Mouse (Mus musculus): Measurements from ENCODE around the gene Tsc22d1.

The Tsc22d1 gene

GRCm38 (mm10) chr14:76448987-76449386 is 34.2 kb downstream of the Tsc22d1 start:
- DNase-seq (ENCODE audit: low spot score): no peak

GRCm38 (mm10) chr14:76451011-76451410 is 36.2 kb downstream of the Tsc22d1 start:
- no peak for DNase-seq (ENCODE audit: low spot score)

- no peak for DNase-seq (ENCODE audit: low spot score)
Measured at GRCm38 (mm10) chr14:76452751-76453360, 38.1 kb downstream of the Tsc22d1 start.

- no peak for DNase-seq (ENCODE audit: low spot score)
Measured at GRCm38 (mm10) chr14:76454673-76455072, 39.9 kb downstream of the Tsc22d1 start.

- DNase-seq (ENCODE audit: low spot score): no peak
Measured at GRCm38 (mm10) chr14:76455159-76455558, 40.4 kb downstream of the Tsc22d1 start.

- no peak for DNase-seq (ENCODE audit: low spot score)
Measured at GRCm38 (mm10) chr14:76457696-76458095, 42.9 kb downstream of the Tsc22d1 start.

GRCm38 (mm10) chr14:76460181-76460580 is 45.4 kb downstream of the Tsc22d1 start:
- no peak for DNase-seq (ENCODE audit: low spot score)

GRCm38 (mm10) chr14:76461182-76461775 is 46.5 kb downstream of the Tsc22d1 start:
- no peak for DNase-seq (ENCODE audit: low spot score)

- DNase-seq (ENCODE audit: low spot score): no peak
Measured at GRCm38 (mm10) chr14:76463414-76464098, 48.8 kb downstream of the Tsc22d1 start.

- DNase-seq (ENCODE audit: low spot score): no peak
Measured at GRCm38 (mm10) chr14:76464967-76465366, 50.2 kb downstream of the Tsc22d1 start.

GRCm38 (mm10) chr14:76466641-76467323 is 52.0 kb downstream of the Tsc22d1 start:
- DNase-seq (ENCODE audit: low spot score): peak; percentile 92

- DNase-seq (ENCODE audit: low spot score): no peak
Measured at GRCm38 (mm10) chr14:76467932-76468331, 53.2 kb downstream of the Tsc22d1 start.

- no peak for DNase-seq (ENCODE audit: low spot score)
Measured at GRCm38 (mm10) chr14:76471301-76471700, 56.5 kb downstream of the Tsc22d1 start.

GRCm38 (mm10) chr14:76472487-76472886 is 57.7 kb downstream of the Tsc22d1 start:
- DNase-seq (ENCODE audit: low spot score): no peak

GRCm38 (mm10) chr14:76473404-76473803 is 58.6 kb downstream of the Tsc22d1 start:
- DNase-seq (ENCODE audit: low spot score): peak; percentile 64

- DNase-seq (ENCODE audit: low spot score): no peak
Measured at GRCm38 (mm10) chr14:76474165-76474564, 59.4 kb downstream of the Tsc22d1 start.

GRCm38 (mm10) chr14:76476770-76477169 is 62.0 kb downstream of the Tsc22d1 start:
- DNase-seq (ENCODE audit: low spot score): no peak

- DNase-seq (ENCODE audit: low spot score): no peak
Measured at GRCm38 (mm10) chr14:76478076-76478475, 63.3 kb downstream of the Tsc22d1 start.

GRCm38 (mm10) chr14:76478616-76479015 is 63.9 kb downstream of the Tsc22d1 start:
- DNase-seq (ENCODE audit: low spot score): no peak

GRCm38 (mm10) chr14:76479867-76480266 is 65.1 kb downstream of the Tsc22d1 start:
- no peak for DNase-seq (ENCODE audit: low spot score)

GRCm38 (mm10) chr14:76480507-76480906 is 65.7 kb downstream of the Tsc22d1 start:
- DNase-seq (ENCODE audit: low spot score): no peak

- DNase-seq (ENCODE audit: low spot score): no peak
Measured at GRCm38 (mm10) chr14:76483701-76484100, 68.9 kb downstream of the Tsc22d1 start.

- no peak for DNase-seq (ENCODE audit: low spot score)
Measured at GRCm38 (mm10) chr14:76487609-76488008, 72.8 kb downstream of the Tsc22d1 start.

Measured in testis, postnatal 10 days (tissue).